Mouse (Mus musculus): ENCODE measurements around the gene Atp13a4. TPM values are rescaled to one million over a fixed set of nuclear protein-coding genes. Genes with fewer than 3 reads are reported as not detected.

Gene Atp13a4
- polyA plus RNA-seq, 1 experiment from 2014 or later: 0.14 TPM

DNA sequence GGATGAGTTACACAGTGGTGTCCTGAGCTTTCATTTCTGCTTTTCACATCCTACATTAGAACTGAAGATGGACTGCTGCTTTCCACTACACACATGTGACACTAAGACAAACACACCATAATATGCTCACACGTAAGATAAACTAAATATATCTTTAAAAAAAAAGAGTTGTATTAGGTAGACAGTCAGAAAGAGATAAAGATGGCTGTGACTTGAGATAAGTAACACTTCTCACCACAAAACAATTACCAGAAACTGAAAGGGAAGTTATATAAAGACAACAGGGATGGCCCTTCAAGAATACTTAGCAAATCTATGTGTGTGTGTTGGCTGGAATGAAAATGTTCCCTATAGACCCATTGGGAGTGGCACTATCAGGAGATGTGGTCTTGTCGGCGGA is 34.8 kb downstream of the Atp13a4 start:
- Histone ChIP-seq H3K9me3 (ENCODE audit: control insufficient read depth, low read length) (no peaks in the 10 kb centered on the region), H3K4me1 (replicated peaks; ENCODE audit: control insufficient read depth, insufficient read depth, low read length) (no peaks in the 10 kb centered on the region), H3K27ac (ENCODE audit: low read depth, low read length) (no peak overlapping the region), H3K27me3 (replicated peaks; ENCODE audit: control insufficient read depth, insufficient read depth, low read length) (no peaks in the 10 kb centered on the region), H3K4me2 (no peak overlapping the region), H3K36me3 (ENCODE audit: control insufficient read depth, insufficient read depth, low read length) (no peaks in the 10 kb centered on the region), H3K9ac (ENCODE audit: low read depth, low read length) (no peak overlapping the region), H3K4me3 (ENCODE audit: low read depth, low read length) (no peak overlapping the region)
- ATAC-seq (replicated peaks; ENCODE audit: low FRiP score) (no peak), DNase-seq (ENCODE audit: low spot score) (no peak)
- WGBS: 57% methylated on average over 3 of the region's 3 CpGs

DNA sequence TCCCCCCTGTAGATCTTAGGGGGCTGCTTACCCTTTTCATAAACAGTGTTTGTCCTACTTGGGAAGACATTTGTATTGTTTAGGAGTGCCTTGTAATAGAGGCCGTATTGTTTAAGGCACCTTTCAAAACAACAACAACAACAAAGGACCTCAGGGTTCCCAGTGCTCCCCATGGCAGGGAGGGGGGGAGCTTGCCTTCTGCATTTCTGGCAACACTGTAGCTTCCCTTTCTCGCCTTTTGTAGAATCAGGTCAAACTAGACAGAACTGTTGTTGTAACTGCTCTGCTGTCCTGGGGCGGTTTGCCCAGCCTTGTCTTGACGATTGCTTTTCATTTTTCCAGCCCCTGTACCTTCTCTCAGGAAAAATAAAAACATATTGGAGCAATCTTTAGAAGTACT is 40.0 kb downstream of the Atp13a4 start:
- H3K9me3 ChIP-seq (ENCODE audit: control insufficient read depth, low read length): no peaks in the 10 kb centered on the region
- H3K27me3 ChIP-seq (replicated peaks; ENCODE audit: control insufficient read depth, insufficient read depth, low read length): no peaks in the 10 kb centered on the region
- H3K4me1 ChIP-seq (replicated peaks; ENCODE audit: control insufficient read depth, insufficient read depth, low read length): no peaks in the 10 kb centered on the region
- no peak overlapping the region for H3K4me2 ChIP-seq
- 75% methylated on average over 4 of the region's 4 CpGs for WGBS
- no peak overlapping the region for H3K9ac ChIP-seq (ENCODE audit: low read depth, low read length)
- ATAC-seq (replicated peaks; ENCODE audit: low FRiP score): no peak
- no peaks in the 10 kb centered on the region for H3K36me3 ChIP-seq (ENCODE audit: control insufficient read depth, insufficient read depth, low read length)
- no peak for DNase-seq (ENCODE audit: low spot score)
- H3K4me3 ChIP-seq (ENCODE audit: low read depth, low read length): no peak overlapping the region
- H3K27ac ChIP-seq (ENCODE audit: low read depth, low read length): no peak overlapping the region

DNA sequence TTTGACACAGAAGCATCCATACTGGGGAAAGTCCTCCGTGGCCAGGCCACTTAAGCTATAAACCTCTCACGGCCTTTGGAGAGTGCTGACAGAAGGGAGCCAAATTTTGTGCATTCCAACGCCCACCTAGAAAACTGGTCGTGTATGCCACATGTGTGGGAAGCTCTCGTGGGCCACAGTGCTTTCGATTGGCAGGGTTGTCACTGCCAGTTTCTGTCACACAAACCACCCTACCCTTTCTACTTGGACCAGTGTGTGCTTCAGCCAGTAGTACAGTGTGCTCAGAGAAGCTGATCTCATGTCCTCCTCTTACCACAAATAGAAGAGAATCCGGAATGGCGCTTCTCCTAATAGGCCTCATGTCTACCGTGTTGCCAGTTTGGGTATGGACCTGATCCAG is 40.5 kb downstream of the Atp13a4 start:
- 85% methylated on average over 9 of the region's 9 CpGs for WGBS
- DNase-seq (ENCODE audit: low spot score): no peak
- no peak overlapping the region for H3K4me3 ChIP-seq (ENCODE audit: low read depth, low read length)
- no peak overlapping the region for H3K9ac ChIP-seq (ENCODE audit: low read depth, low read length)
- H3K4me1 ChIP-seq (replicated peaks; ENCODE audit: control insufficient read depth, insufficient read depth, low read length): no peaks in the 10 kb centered on the region
- no peaks in the 10 kb centered on the region for H3K27me3 ChIP-seq (replicated peaks; ENCODE audit: control insufficient read depth, insufficient read depth, low read length)
- H3K4me2 ChIP-seq: no peak overlapping the region
- no peaks in the 10 kb centered on the region for H3K9me3 ChIP-seq (ENCODE audit: control insufficient read depth, low read length)
- no peak for ATAC-seq (replicated peaks; ENCODE audit: low FRiP score)
- H3K27ac ChIP-seq (ENCODE audit: low read depth, low read length): no peak overlapping the region
- no peaks in the 10 kb centered on the region for H3K36me3 ChIP-seq (ENCODE audit: control insufficient read depth, insufficient read depth, low read length)

DNA sequence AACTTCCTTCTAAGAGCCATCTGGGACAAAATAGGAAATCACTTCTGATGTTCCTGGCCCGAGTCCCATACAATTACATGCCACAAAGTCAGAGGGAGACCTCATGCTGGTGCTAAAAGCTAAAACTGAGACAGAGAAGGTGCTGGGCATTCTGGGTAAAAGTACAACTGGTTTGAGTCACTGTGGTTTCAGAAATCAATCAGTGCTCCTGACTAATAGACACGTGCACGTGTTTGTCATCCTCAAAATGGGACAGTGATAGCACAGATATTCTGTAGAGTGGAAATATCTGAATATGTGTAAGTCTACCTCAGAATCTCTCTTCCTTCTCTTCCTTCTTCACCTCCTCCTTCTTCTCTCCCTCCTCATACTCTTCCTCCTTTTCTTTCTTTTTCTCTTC is 53.6 kb downstream of the Atp13a4 start:
- 71% methylated on average over 3 of the region's 3 CpGs for WGBS
- Histone ChIP-seq H3K36me3 (ENCODE audit: control insufficient read depth, insufficient read depth, low read length) (no peaks in the 10 kb centered on the region), H3K4me3 (ENCODE audit: low read depth, low read length) (no peak overlapping the region), H3K9ac (ENCODE audit: low read depth, low read length) (no peak overlapping the region), H3K27me3 (replicated peaks; ENCODE audit: control insufficient read depth, insufficient read depth, low read length) (no peaks in the 10 kb centered on the region), H3K27ac (ENCODE audit: low read depth, low read length) (no peak overlapping the region), H3K4me2 (no peak overlapping the region), H3K9me3 (ENCODE audit: control insufficient read depth, low read length) (no peaks in the 10 kb centered on the region), H3K4me1 (replicated peaks; ENCODE audit: control insufficient read depth, insufficient read depth, low read length) (no peaks in the 10 kb centered on the region)
- DNase-seq (ENCODE audit: low spot score) (no peak), ATAC-seq (replicated peaks; ENCODE audit: low FRiP score) (no peak)

DNA sequence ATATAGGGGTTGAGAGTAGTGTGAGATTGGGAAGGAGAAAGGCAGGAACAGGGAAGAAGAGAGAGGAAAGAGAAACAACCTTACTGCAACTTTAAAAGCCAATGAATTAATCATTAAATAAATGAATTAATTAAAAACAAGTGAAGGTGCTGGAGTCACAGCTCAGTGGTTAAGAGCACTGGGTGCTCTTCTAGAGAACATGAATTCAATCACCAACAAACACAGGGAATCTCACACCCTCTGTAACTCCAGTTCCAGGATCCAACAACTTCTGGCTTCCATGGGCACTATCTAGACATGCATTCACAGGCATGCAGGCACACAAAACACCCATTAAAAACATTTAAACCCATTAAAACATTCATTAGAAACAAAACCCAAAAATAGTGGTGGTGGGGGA is 63.2 kb downstream of the Atp13a4 start:
- no peak overlapping the region for H3K9ac ChIP-seq (ENCODE audit: low read depth, low read length)
- H3K27ac ChIP-seq (ENCODE audit: low read depth, low read length): no peak overlapping the region
- no peak for ATAC-seq (replicated peaks; ENCODE audit: low FRiP score)
- H3K4me3 ChIP-seq (ENCODE audit: low read depth, low read length): no peak overlapping the region
- H3K36me3 ChIP-seq (ENCODE audit: control insufficient read depth, insufficient read depth, low read length): no peaks in the 10 kb centered on the region
- no peaks in the 10 kb centered on the region for H3K27me3 ChIP-seq (replicated peaks; ENCODE audit: control insufficient read depth, insufficient read depth, low read length)
- no peak for DNase-seq (ENCODE audit: low spot score)
- H3K9me3 ChIP-seq (ENCODE audit: control insufficient read depth, low read length): no peaks in the 10 kb centered on the region
- no peaks in the 10 kb centered on the region for H3K4me1 ChIP-seq (replicated peaks; ENCODE audit: control insufficient read depth, insufficient read depth, low read length)
- no peak overlapping the region for H3K4me2 ChIP-seq

DNA sequence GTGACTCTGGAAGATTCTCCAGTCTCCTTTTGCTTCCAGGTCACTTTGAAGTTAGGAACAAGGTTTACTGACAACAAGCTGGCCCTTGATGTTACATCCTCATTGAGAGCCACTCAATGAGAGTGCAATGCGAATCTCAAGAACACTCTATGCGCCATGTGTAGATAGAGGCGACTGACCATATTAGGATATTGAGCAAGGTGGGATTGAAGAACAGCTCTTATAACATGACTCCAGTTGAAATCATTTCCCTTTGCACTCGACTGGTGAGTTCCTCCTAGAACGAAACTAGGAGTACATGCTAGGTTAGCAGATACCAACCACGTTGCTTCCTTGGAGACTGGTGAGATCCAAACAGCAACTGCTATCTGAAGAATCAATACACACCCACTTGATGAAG is 64.3 kb downstream of the Atp13a4 start:
- H3K36me3 ChIP-seq (ENCODE audit: control insufficient read depth, insufficient read depth, low read length): no peaks in the 10 kb centered on the region
- no peaks in the 10 kb centered on the region for H3K27me3 ChIP-seq (replicated peaks; ENCODE audit: control insufficient read depth, insufficient read depth, low read length)
- no peaks in the 10 kb centered on the region for H3K9me3 ChIP-seq (ENCODE audit: control insufficient read depth, low read length)
- ATAC-seq (replicated peaks; ENCODE audit: low FRiP score) (no peak), DNase-seq (ENCODE audit: low spot score) (no peak)
- no peak overlapping the region for H3K27ac ChIP-seq (ENCODE audit: low read depth, low read length)
- 86% methylated on average over 6 of the region's 6 CpGs for WGBS
- no peak overlapping the region for H3K4me2 ChIP-seq
- no peak overlapping the region for H3K9ac ChIP-seq (ENCODE audit: low read depth, low read length)
- H3K4me3 ChIP-seq (ENCODE audit: low read depth, low read length): no peak overlapping the region
- no peaks in the 10 kb centered on the region for H3K4me1 ChIP-seq (replicated peaks; ENCODE audit: control insufficient read depth, insufficient read depth, low read length)

DNA sequence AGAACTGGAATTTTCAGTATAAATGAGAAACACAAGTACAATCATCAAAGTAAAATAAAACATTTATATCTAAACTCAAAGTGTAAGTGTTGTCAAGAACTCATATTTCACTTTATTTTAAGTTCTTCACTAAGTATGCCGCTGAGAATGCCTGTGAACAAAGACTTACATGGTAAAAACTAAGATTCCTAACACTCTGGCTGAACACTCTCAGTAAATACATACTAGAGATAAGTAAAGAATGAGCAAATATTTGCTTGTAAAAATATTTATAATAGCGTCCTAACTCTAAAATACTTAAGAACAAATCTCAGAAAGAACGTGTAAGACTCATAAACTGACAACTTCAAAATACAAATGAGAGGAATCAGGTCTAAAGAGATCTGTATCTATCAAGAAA is 80.9 kb downstream of the Atp13a4 start:
- H3K27ac ChIP-seq (ENCODE audit: low read depth, low read length): no peak overlapping the region
- no peak overlapping the region for H3K4me3 ChIP-seq (ENCODE audit: low read depth, low read length)
- H3K9ac ChIP-seq (ENCODE audit: low read depth, low read length): no peak overlapping the region
- 58% methylated on average over 3 of the region's 3 CpGs for WGBS
- ATAC-seq (replicated peaks; ENCODE audit: low FRiP score) (no peak), DNase-seq (ENCODE audit: low spot score) (no peak)
- H3K9me3 ChIP-seq (ENCODE audit: control insufficient read depth, low read length): no peaks in the 10 kb centered on the region
- H3K4me1 ChIP-seq (replicated peaks; ENCODE audit: control insufficient read depth, insufficient read depth, low read length): no peaks in the 10 kb centered on the region
- no peaks in the 10 kb centered on the region for H3K36me3 ChIP-seq (ENCODE audit: control insufficient read depth, insufficient read depth, low read length)
- no peaks in the 10 kb centered on the region for H3K27me3 ChIP-seq (replicated peaks; ENCODE audit: control insufficient read depth, insufficient read depth, low read length)
- no peak overlapping the region for H3K4me2 ChIP-seq

DNA sequence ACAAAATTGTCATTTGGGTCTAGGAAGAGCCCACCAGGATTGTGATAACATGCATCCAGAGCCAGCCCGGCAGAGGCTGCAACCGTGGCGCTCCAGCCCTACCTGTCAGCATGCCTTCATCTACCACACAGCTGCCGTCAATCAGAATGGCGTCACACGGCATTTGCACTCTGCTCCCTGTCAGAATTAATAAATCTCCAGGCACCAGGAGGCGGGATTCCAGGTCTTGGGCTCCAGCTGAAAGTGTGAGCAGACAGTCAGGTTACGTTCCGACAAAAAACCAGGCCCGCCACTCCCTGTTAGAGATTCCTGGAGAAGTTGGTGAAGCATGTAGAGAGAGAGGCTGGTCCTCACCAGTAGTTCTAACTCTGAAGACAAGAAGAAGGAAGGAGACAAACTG is 85.3 kb downstream of the Atp13a4 start:
- Histone ChIP-seq H3K9me3 (ENCODE audit: control insufficient read depth, low read length) (no peaks in the 10 kb centered on the region), H3K27me3 (replicated peaks; ENCODE audit: control insufficient read depth, insufficient read depth, low read length) (no peaks in the 10 kb centered on the region), H3K4me1 (replicated peaks; ENCODE audit: control insufficient read depth, insufficient read depth, low read length) (no peaks in the 10 kb centered on the region), H3K4me3 (ENCODE audit: low read depth, low read length) (no peak overlapping the region), H3K27ac (ENCODE audit: low read depth, low read length) (no peak overlapping the region), H3K4me2 (no peak overlapping the region), H3K36me3 (ENCODE audit: control insufficient read depth, insufficient read depth, low read length) (no peaks in the 10 kb centered on the region), H3K9ac (ENCODE audit: low read depth, low read length) (no peak overlapping the region)
- WGBS: 73% methylated on average over 10 of the region's 10 CpGs
- no peak for DNase-seq (ENCODE audit: low spot score)
- ATAC-seq (replicated peaks; ENCODE audit: low FRiP score): no peak

DNA sequence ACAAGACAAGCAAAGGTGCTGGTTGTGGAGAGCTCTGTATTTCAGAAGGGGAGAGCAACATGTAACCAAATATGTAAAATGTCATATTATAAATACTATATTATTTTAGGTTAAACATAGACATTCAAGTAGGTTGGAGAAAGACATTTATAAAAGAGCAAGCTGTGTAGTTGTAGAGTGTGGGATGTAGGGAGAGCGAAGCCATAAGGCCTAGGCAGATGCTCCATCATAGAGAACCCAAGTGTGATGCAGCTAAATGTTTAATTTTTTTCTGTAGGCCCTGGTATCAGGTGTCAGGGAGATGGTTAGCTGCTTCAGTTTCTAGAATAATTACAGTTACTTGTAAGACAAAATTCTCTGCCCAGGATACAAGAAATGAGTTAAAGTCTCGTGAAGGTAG is 87.8 kb downstream of the Atp13a4 start:
- no peaks in the 10 kb centered on the region for H3K9me3 ChIP-seq (ENCODE audit: control insufficient read depth, low read length)
- no peak overlapping the region for H3K4me3 ChIP-seq (ENCODE audit: low read depth, low read length)
- no peaks in the 10 kb centered on the region for H3K27me3 ChIP-seq (replicated peaks; ENCODE audit: control insufficient read depth, insufficient read depth, low read length)
- ATAC-seq (replicated peaks; ENCODE audit: low FRiP score) (no peak), DNase-seq (ENCODE audit: low spot score) (no peak)
- 82% methylated on average over 2 of the region's 2 CpGs for WGBS
- H3K9ac ChIP-seq (ENCODE audit: low read depth, low read length): no peak overlapping the region
- H3K4me2 ChIP-seq: no peak overlapping the region
- H3K27ac ChIP-seq (ENCODE audit: low read depth, low read length): no peak overlapping the region
- no peaks in the 10 kb centered on the region for H3K36me3 ChIP-seq (ENCODE audit: control insufficient read depth, insufficient read depth, low read length)
- no peaks in the 10 kb centered on the region for H3K4me1 ChIP-seq (replicated peaks; ENCODE audit: control insufficient read depth, insufficient read depth, low read length)

Measured in liver, embryonic 11.5 days (tissue).